Mouse (Mus musculus): ENCODE results near the gene Scamp1. TPM values are rescaled to one million over a fixed set of nuclear protein-coding genes. Genes with fewer than 3 reads are reported as not detected.

The Scamp1 gene
- total RNA-seq, 4 experiments from 2014 or later, result 179 to 217 (median 192) TPM

GRCm38 (mm10) chr13:94279420-94279819, 6.2 kb downstream of the Scamp1 start:
- no peak for DNase-seq (ENCODE audit: low spot score in 2 of 2)

- no peak for DNase-seq (ENCODE audit: low spot score in 2 of 2)
Observed at GRCm38 (mm10) chr13:94271284-94271683, 14.4 kb downstream of the Scamp1 start.

GRCm38 (mm10) chr13:94268201-94268600, 17.5 kb downstream of the Scamp1 start:
- no peak for DNase-seq (ENCODE audit: low spot score in 2 of 2)

- DNase-seq (ENCODE audit: low spot score in 2 of 2), result peak in 1 of 2 experiments; percentile 39
Observed at GRCm38 (mm10) chr13:94267190-94267589, 18.5 kb downstream of the Scamp1 start.

GRCm38 (mm10) chr13:94266530-94266929, 19.1 kb downstream of the Scamp1 start:
- DNase-seq (ENCODE audit: low spot score in 2 of 2), result no peak

GRCm38 (mm10) chr13:94265291-94265690, 20.4 kb downstream of the Scamp1 start:
- no peak for DNase-seq (ENCODE audit: low spot score in 2 of 2)

GRCm38 (mm10) chr13:94263943-94264342, 21.7 kb downstream of the Scamp1 start:
- no peak for DNase-seq (ENCODE audit: low spot score in 2 of 2)

- DNase-seq (ENCODE audit: low spot score in 2 of 2), result no peak
Observed at GRCm38 (mm10) chr13:94262551-94262950, 23.1 kb downstream of the Scamp1 start.

GRCm38 (mm10) chr13:94261624-94262023, 24.0 kb downstream of the Scamp1 start:
- DNase-seq (ENCODE audit: low spot score in 2 of 2), result no peak

- DNase-seq (ENCODE audit: low spot score in 2 of 2), result no peak
Observed at GRCm38 (mm10) chr13:94260961-94261360, 24.7 kb downstream of the Scamp1 start.

GRCm38 (mm10) chr13:94259210-94259609, 26.4 kb downstream of the Scamp1 start:
- no peak for DNase-seq (ENCODE audit: low spot score in 2 of 2)

GRCm38 (mm10) chr13:94258530-94258929, 27.1 kb downstream of the Scamp1 start:
- DNase-seq (ENCODE audit: low spot score in 2 of 2), result no peak

- DNase-seq (ENCODE audit: low spot score in 2 of 2), result no peak
Observed at GRCm38 (mm10) chr13:94257711-94258110, 27.9 kb downstream of the Scamp1 start.

- DNase-seq (ENCODE audit: low spot score in 2 of 2), result no peak
Observed at GRCm38 (mm10) chr13:94255176-94255575, 30.5 kb downstream of the Scamp1 start.

GRCm38 (mm10) chr13:94254286-94254685, 31.4 kb downstream of the Scamp1 start:
- DNase-seq (ENCODE audit: low spot score in 2 of 2), result no peak

GRCm38 (mm10) chr13:94253052-94253451, 32.6 kb downstream of the Scamp1 start:
- no peak for DNase-seq (ENCODE audit: low spot score in 2 of 2)

- DNase-seq (ENCODE audit: low spot score in 2 of 2), result no peak
Observed at GRCm38 (mm10) chr13:94250761-94251160, 34.9 kb downstream of the Scamp1 start.

GRCm38 (mm10) chr13:94250188-94250587, 35.5 kb downstream of the Scamp1 start:
- DNase-seq (ENCODE audit: low spot score in 2 of 2), result no peak

GRCm38 (mm10) chr13:94242897-94243296, 42.8 kb downstream of the Scamp1 start:
- DNase-seq (ENCODE audit: low spot score in 2 of 2), result no peak

GRCm38 (mm10) chr13:94241892-94242524, 43.6 kb downstream of the Scamp1 start:
- DNase-seq (ENCODE audit: low spot score in 2 of 2), result no peak

- DNase-seq (ENCODE audit: low spot score in 2 of 2), result no peak
Observed at GRCm38 (mm10) chr13:94240873-94241272, 44.8 kb downstream of the Scamp1 start.

- DNase-seq (ENCODE audit: low spot score in 2 of 2), result no peak
Observed at GRCm38 (mm10) chr13:94240111-94240510, 45.5 kb downstream of the Scamp1 start.

- no peak for DNase-seq (ENCODE audit: low spot score in 2 of 2)
Observed at GRCm38 (mm10) chr13:94239488-94239887, 46.2 kb downstream of the Scamp1 start.

GRCm38 (mm10) chr13:94231871-94232270, 53.8 kb downstream of the Scamp1 start:
- DNase-seq (ENCODE audit: low spot score in 2 of 2), result no peak
